Mouse (Mus musculus) heart, adult 2 months (tissue): ENCODE measurements around the gene Gm15319. TPM values are rescaled to one million over a fixed set of nuclear protein-coding genes. Genes with fewer than 3 reads are reported as not detected.
"Not testable (repeated sequence)": the region's sequence is repeated elsewhere in the genome, so short reads cannot be mapped to it uniquely, and the experiment has no call there.

ENCODE experiments used
- DNase-seq, 2 experiments: peaks; one replicate each; pipeline ENCODE4 v3.0.0; 2021
- H3K27ac ChIP-seq: fragments of 200-600 bp; 2 replicates; pipeline ENCODE4 v1.8.1; 2022
- H3K27me3 ChIP-seq: fragments of 200-500 bp; 2 replicates; pipeline ENCODE4 v1.6.1; 2012; ENCODE audit warnings: mild to moderate bottlenecking, low read length, inconsistent platforms, mixed read lengths; ENCODE audit not compliant: control insufficient read depth, insufficient read depth
- H3K36me3 ChIP-seq: fragments of 200-500 bp; 2 replicates; pipeline ENCODE4 v1.6.1; 2012; ENCODE audit warnings: low read length, inconsistent platforms; ENCODE audit not compliant: control insufficient read depth, insufficient read depth
- H3K4me1 ChIP-seq: fragments of 200-500 bp; 2 replicates; pipeline ENCODE4 v1.6.1; 2011; ENCODE audit warnings: low read length; ENCODE audit not compliant: control insufficient read depth, insufficient read depth
- H3K4me3 ChIP-seq: fragments of 200-600 bp; 2 replicates; pipeline ENCODE4 v1.8.1; 2022
- H3K79me2 ChIP-seq: fragments of 200-500 bp; replicated peaks from 2 replicates; pipeline ENCODE4 v1.6.1; 2012; ENCODE audit warnings: mild to moderate bottlenecking, inconsistent platforms, low read length, moderate library complexity, mixed read lengths; ENCODE audit not compliant: control insufficient read depth, insufficient read depth
- H3K9ac ChIP-seq: fragments of 200-500 bp; 2 replicates; pipeline ENCODE4 v1.6.1; 2012; ENCODE audit warnings: low read depth, mild to moderate bottlenecking, control low read depth, inconsistent platforms, low read length, mixed read lengths
- CTCF ChIP-seq: fragments of 200-600 bp; IDR thresholded peaks from 2 replicates; pipeline ENCODE4 v1.8.1; 2022; ENCODE audit warnings: antibody characterized with exemption, mild to moderate bottlenecking, moderate library complexity
- EP300 ChIP-seq: fragments of 200-500 bp; IDR thresholded peaks from 2 replicates; pipeline ENCODE4 v1.6.1; 2011; ENCODE audit warnings: low read depth, low read length, control low read depth; ENCODE audit not compliant: insufficient read depth
- POLR2A ChIP-seq: fragments of 200-500 bp; IDR thresholded peaks from 2 replicates; pipeline ENCODE4 v1.6.1; 2011; ENCODE audit warnings: mild to moderate bottlenecking, low read depth, low read length, control low read depth; ENCODE audit not compliant: insufficient read depth
- WGBS: fragments of 180-500 bp; shearing (Covaris S2); methylation state at CpG from one replicate; pipeline ENCODE4 v1.1.7; 2018; 5-methylcytosine and 5-hydroxymethylcytosine counted together
- intact Hi-C: fragments of 180-260 bp; cut with DNase I; formaldehyde crosslinking; loops from one replicate; pipeline ENCODE4 v1.15.1; 2025
- polyA plus RNA-seq: library from polyadenylated mRNA; depleted of rRNA; stranded (reverse); fragments of >200 nt; gene quantifications from 2 replicates; pipeline ENCODE4 v1.2.3, GENCODE M21; 2012
- total RNA-seq, 2 experiments: library from RNA; stranded (reverse); gene quantifications; 2 replicates each; pipeline ENCODE4 v1.2.3; 2021

Gene Gm15319
- total and polyA plus RNA-seq, 3 experiments = 0.16 to 0.32 TPM; not detected in 1

- WGBS = 89% methylated on average over 5 of the region's 6 CpGs
- H3K79me2 ChIP-seq, H3K27me3 ChIP-seq, intact Hi-C loops, H3K4me1 ChIP-seq, DNase-seq, H3K9ac ChIP-seq, H3K4me3 ChIP-seq, H3K27ac ChIP-seq, H3K36me3 ChIP-seq: not testable (repeated sequence)
Observed at GRCm38 (mm10) chr8:20302759-20303158, 60.3 kb downstream of the Gm15319 start.

GRCm38 (mm10) chr8:20300042-20300441, 63.0 kb downstream of the Gm15319 start:
- 64% methylated on average over 4 of the region's 4 CpGs for WGBS
- H3K27me3 ChIP-seq, H3K4me3 ChIP-seq, H3K27ac ChIP-seq, H3K4me1 ChIP-seq, H3K79me2 ChIP-seq, intact Hi-C loops, H3K9ac ChIP-seq, H3K36me3 ChIP-seq, DNase-seq: not testable (repeated sequence)

GRCm38 (mm10) chr8:20297939-20298505, 65.0 kb downstream of the Gm15319 start:
- WGBS = 83% methylated on average over 12 of the region's 13 CpGs
- intact Hi-C loops = not testable (repeated sequence)
- DNase-seq = peak; percentile 46 to 62

GRCm38 (mm10) chr8:20296803-20297702, 66.0 kb downstream of the Gm15319 start:
- H3K79me2 ChIP-seq, H3K36me3 ChIP-seq, H3K27me3 ChIP-seq, H3K4me1 ChIP-seq, intact Hi-C loops: not testable (repeated sequence)
- WGBS = 7% methylated on average over 72 of the region's 73 CpGs
- TF ChIP-seq POLR2A = peak; percentile 66
- TF ChIP-seq EP300 = 0 out of 2 replicates have a peak, but pooled peaks have one; percentile 34
- TF ChIP-seq CTCF = peak; percentile 72
- DNase-seq = peak; percentile 79 to 87
- peak overlapping the region; percentile 59 for H3K4me3 ChIP-seq
- H3K9ac ChIP-seq = peak overlapping the region; percentile 67
- peak overlapping the region; percentile 77 for H3K27ac ChIP-seq

More at GRCm38 (mm10) chr8:20297939-20298505, 65.0 kb downstream of the Gm15319 start:
- H3K4me3 ChIP-seq, H3K27me3 ChIP-seq, H3K9ac ChIP-seq, H3K4me1 ChIP-seq, H3K79me2 ChIP-seq, H3K27ac ChIP-seq, H3K36me3 ChIP-seq: not testable (repeated sequence)

- H3K4me1 ChIP-seq, intact Hi-C loops, H3K4me3 ChIP-seq, H3K36me3 ChIP-seq, H3K79me2 ChIP-seq, DNase-seq, H3K27ac ChIP-seq, H3K9ac ChIP-seq, H3K27me3 ChIP-seq: not testable (repeated sequence)
- WGBS = 80% methylated on average over 3 of the region's 4 CpGs
Observed at GRCm38 (mm10) chr8:20295881-20296280, 67.1 kb downstream of the Gm15319 start.

- H3K4me3 ChIP-seq, H3K36me3 ChIP-seq, H3K27ac ChIP-seq, H3K27me3 ChIP-seq, H3K9ac ChIP-seq, intact Hi-C loops, H3K4me1 ChIP-seq, H3K79me2 ChIP-seq: not testable (repeated sequence)
- DNase-seq = peak; percentile 3 to 19
- WGBS = 88% methylated on average over 4 of the region's 4 CpGs
Observed at GRCm38 (mm10) chr8:20294826-20295225, 68.2 kb downstream of the Gm15319 start.

- H3K4me3 ChIP-seq, H3K4me1 ChIP-seq, H3K27me3 ChIP-seq, DNase-seq, H3K9ac ChIP-seq, H3K36me3 ChIP-seq, H3K79me2 ChIP-seq, intact Hi-C loops, H3K27ac ChIP-seq: not testable (repeated sequence)
Observed at GRCm38 (mm10) chr8:20293966-20294365, 69.0 kb downstream of the Gm15319 start.

- H3K4me3 ChIP-seq, H3K27me3 ChIP-seq, intact Hi-C loops, H3K27ac ChIP-seq, H3K36me3 ChIP-seq, H3K79me2 ChIP-seq, H3K4me1 ChIP-seq, DNase-seq, H3K9ac ChIP-seq: not testable (repeated sequence)
- 78% methylated on average over 5 of the region's 8 CpGs for WGBS
Observed at GRCm38 (mm10) chr8:20290015-20290414, 73.0 kb downstream of the Gm15319 start.

- H3K9ac ChIP-seq, H3K79me2 ChIP-seq, intact Hi-C loops, H3K4me3 ChIP-seq, H3K36me3 ChIP-seq, H3K27me3 ChIP-seq, H3K27ac ChIP-seq, H3K4me1 ChIP-seq, DNase-seq: not testable (repeated sequence)
- WGBS = 92% methylated on average over 2 of the region's 3 CpGs
Observed at GRCm38 (mm10) chr8:20288878-20289277, 74.1 kb downstream of the Gm15319 start.
